Mouse (Mus musculus) hindbrain, postnatal 0 days (tissue): Measurements from ENCODE around the gene Borcs5. TPM values are rescaled to one million over a fixed set of nuclear protein-coding genes. Genes with fewer than 3 reads are reported as not detected.

Experiments
- ATAC-seq: fragments of 200-750 bp; cut with Nextera tagmentation; 2 replicates; pipeline ENCODE4 v1.8.0; 2017; ENCODE audit warnings: mild to moderate bottlenecking, moderate TSS enrichment, moderate library complexity
- DNase-seq: peaks from one replicate; pipeline ENCODE4 v3.0.0-alpha.2; 2015; ENCODE audit warnings: low spot score
- H3K27ac ChIP-seq: fragments of 300-500 bp; sonication (generic); 2 replicates; pipeline ENCODE4 v1.5.1; 2014; ENCODE audit warnings: mild to moderate bottlenecking
- H3K27me3 ChIP-seq: fragments of 300-500 bp; sonication (generic); 2 replicates; pipeline ENCODE4 v1.6.1; 2014; ENCODE audit warnings: low read length, mixed read lengths; ENCODE audit not compliant: insufficient read depth
- H3K36me3 ChIP-seq: fragments of 300-500 bp; sonication (generic); 2 replicates; pipeline ENCODE4 v1.6.1; 2014; ENCODE audit warnings: low read length, mixed read lengths; ENCODE audit not compliant: insufficient read depth
- H3K4me1 ChIP-seq: fragments of 300-500 bp; sonication (generic); 2 replicates; pipeline ENCODE4 v1.6.1; 2014; ENCODE audit warnings: antibody characterized with exemption, low read length, mixed read lengths; ENCODE audit not compliant: insufficient read depth
- H3K4me2 ChIP-seq: fragments of 300-500 bp; sonication (generic); 2 replicates; pipeline ENCODE4 v1.6.1; 2014; ENCODE audit warnings: low read depth, mild to moderate bottlenecking, low read length, moderate library complexity, mixed read lengths
- H3K4me3 ChIP-seq: fragments of 300-500 bp; sonication (generic); 2 replicates; pipeline ENCODE4 v1.5.1; 2014; ENCODE audit warnings: low read length
- H3K9ac ChIP-seq: fragments of 300-500 bp; sonication (generic); replicated peaks from 2 replicates; pipeline ENCODE4 v1.6.1; 2014; ENCODE audit warnings: mild to moderate bottlenecking, low read length, moderate library complexity, mixed read lengths
- H3K9me3 ChIP-seq: fragments of 300-500 bp; sonication (generic); 2 replicates; pipeline ENCODE4 v1.6.1; 2016; ENCODE audit warnings: low read length, mixed read lengths
- CTCF ChIP-seq: IDR thresholded peaks from 2 replicates; pipeline ENCODE4 v1.5.1; 2016; ENCODE audit warnings: antibody characterized with exemption, control low read depth, low read depth
- WGBS: fragments of 180-500 bp; shearing (Covaris S2); extraction: QIAGEN DNeasy Blood & Tissue Kit; methylation state at CpG from one replicate; pipeline ENCODE4 v1.1.7; 2014; 5-methylcytosine and 5-hydroxymethylcytosine counted together
- polyA plus RNA-seq: library from polyadenylated mRNA; unstranded; fragments of >200 nt; fragmentation: Nextera tagmentation; extraction: Ambion mirVana; gene quantifications from 2 replicates; pipeline ENCODE4 v1.2.1, GENCODE M21; 2015
- total RNA-seq: library from RNA; depleted of rRNA; stranded (reverse); fragments of >200 nt; gene quantifications from 2 replicates; pipeline ENCODE4 v1.2.3, GENCODE M21; 2014

Gene Borcs5
- total and polyA plus RNA-seq, 2 experiments from 2014 or later, result 39.5 to 71.4 TPM

GRCm38 (mm10) chr6:134698243-134698642 is 58.9 kb downstream of the Borcs5 start:
- Histone ChIP-seq H3K4me1 (no peaks in the 10 kb centered on the region), H3K36me3 (no peaks in the 10 kb centered on the region), H3K9ac (no peak overlapping the region), H3K27ac (no peak overlapping the region), H3K4me3 (no peak overlapping the region), H3K4me2 (no peak overlapping the region), H3K9me3 (no peaks in the 10 kb centered on the region), H3K27me3 (no peaks in the 10 kb centered on the region)
- no peak for ATAC-seq
- no peak for TF ChIP-seq CTCF
- 82% methylated on average over 5 of the region's 5 CpGs for WGBS
- no peak for DNase-seq

DNA sequence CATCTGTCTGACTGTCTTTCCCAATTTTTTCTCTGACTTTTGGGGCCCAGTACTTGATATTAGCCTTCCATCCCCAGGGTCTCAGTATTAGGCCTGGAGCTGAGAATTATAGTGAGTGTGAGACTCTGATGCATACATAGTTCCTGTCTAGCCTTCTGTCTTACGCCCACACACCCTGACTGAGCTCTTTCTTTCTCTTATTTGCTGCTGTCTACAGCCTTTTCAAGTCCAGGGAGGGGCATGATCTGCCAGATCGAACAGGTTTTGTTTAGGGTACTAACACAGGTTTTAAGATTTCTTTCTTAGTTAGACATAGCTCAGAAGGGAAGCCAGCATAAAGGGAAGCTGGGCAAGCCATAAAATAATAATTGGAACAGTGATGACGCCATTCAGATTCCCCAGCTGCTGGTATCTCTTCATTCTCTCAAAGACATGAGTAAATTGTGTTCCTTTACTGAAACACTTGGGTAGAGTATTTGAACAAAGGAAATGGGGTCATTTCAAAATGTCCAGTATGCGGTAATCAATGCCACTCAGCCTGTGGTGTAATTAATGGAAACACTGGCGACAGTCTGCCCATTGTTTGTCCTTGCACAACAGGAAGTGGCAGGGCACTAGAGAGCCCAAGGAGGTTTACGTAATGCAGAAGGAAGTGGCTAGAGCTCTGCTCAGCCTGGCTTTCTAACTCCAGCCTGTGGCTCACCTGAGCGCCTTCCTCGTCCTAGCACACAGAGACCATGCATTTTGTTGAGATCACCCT is 61.3 kb downstream of the Borcs5 start:
- Histone ChIP-seq H3K9me3 (no peaks in the 10 kb centered on the region), H3K4me2 (no peak overlapping the region), H3K4me1 (no peaks in the 10 kb centered on the region), H3K27ac (no peak overlapping the region), H3K9ac (no peak overlapping the region), H3K4me3 (no peak overlapping the region), H3K36me3 (no peaks in the 10 kb centered on the region), H3K27me3 (no peaks in the 10 kb centered on the region)
- no peak for DNase-seq
- 65% methylated on average over 8 of the region's 8 CpGs for WGBS
- ATAC-seq, result no peak
- no peak for TF ChIP-seq CTCF

DNA sequence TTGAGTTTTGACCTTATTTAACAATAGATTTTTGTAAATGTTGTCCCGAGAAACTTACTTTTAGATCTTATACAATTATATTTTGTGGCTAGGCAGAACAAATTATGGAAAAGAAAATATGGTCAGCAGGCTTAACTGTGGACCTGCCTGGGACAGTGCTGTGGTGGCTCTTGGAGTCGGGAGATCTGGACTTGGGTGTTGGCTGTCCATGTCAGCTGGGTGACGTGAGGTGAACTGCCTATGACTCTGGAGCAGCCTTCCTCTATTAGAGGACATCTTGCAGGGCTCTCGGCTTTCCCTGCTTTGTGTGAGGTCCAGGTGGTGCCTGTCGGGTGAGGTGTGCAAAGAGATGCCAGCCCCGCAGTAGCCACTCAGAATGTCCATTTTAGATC is 61.9 kb downstream of the Borcs5 start:
- Histone ChIP-seq H3K9ac (no peak overlapping the region), H3K9me3 (no peaks in the 10 kb centered on the region), H3K36me3 (no peaks in the 10 kb centered on the region), H3K4me3 (no peak overlapping the region), H3K27ac (no peak overlapping the region), H3K4me1 (no peaks in the 10 kb centered on the region), H3K27me3 (no peaks in the 10 kb centered on the region), H3K4me2 (no peak overlapping the region)
- no peak for TF ChIP-seq CTCF
- DNase-seq, result no peak
- ATAC-seq, result no peak
- 93% methylated on average over 6 of the region's 6 CpGs for WGBS

GRCm38 (mm10) chr6:134702184-134702583 is 62.9 kb downstream of the Borcs5 start:
- Histone ChIP-seq H3K9ac (no peak overlapping the region), H3K27ac (no peak overlapping the region), H3K4me1 (no peaks in the 10 kb centered on the region), H3K27me3 (no peaks in the 10 kb centered on the region), H3K4me3 (no peak overlapping the region), H3K36me3 (no peaks in the 10 kb centered on the region), H3K9me3 (no peaks in the 10 kb centered on the region), H3K4me2 (no peak overlapping the region)
- no peak for TF ChIP-seq CTCF
- no peak for ATAC-seq
- no peak for DNase-seq
- WGBS, result 94% methylated on average over 7 of the region's 7 CpGs

- 88% methylated on average over 4 of the region's 4 CpGs for WGBS
- Histone ChIP-seq H3K9me3 (no peaks in the 10 kb centered on the region), H3K27ac (no peak overlapping the region), H3K27me3 (no peaks in the 10 kb centered on the region), H3K9ac (no peak overlapping the region), H3K4me3 (no peak overlapping the region), H3K4me2 (no peak overlapping the region), H3K4me1 (no peaks in the 10 kb centered on the region), H3K36me3 (no peaks in the 10 kb centered on the region)
- no peak for TF ChIP-seq CTCF
- no peak for DNase-seq
- no peak for ATAC-seq
Observed at GRCm38 (mm10) chr6:134703053-134703690, 63.9 kb downstream of the Borcs5 start.

- Histone ChIP-seq H3K9ac (no peak overlapping the region), H3K27ac (no peak overlapping the region), H3K27me3 (no peaks in the 10 kb centered on the region), H3K4me2 (no peak overlapping the region), H3K4me3 (no peak overlapping the region), H3K36me3 (no peaks in the 10 kb centered on the region), H3K9me3 (no peaks in the 10 kb centered on the region), H3K4me1 (no peaks in the 10 kb centered on the region)
- 88% methylated on average over 4 of the region's 4 CpGs for WGBS
- no peak for DNase-seq
- no peak for TF ChIP-seq CTCF
- no peak for ATAC-seq
Observed at GRCm38 (mm10) chr6:134706467-134706866, 67.2 kb downstream of the Borcs5 start.

DNA sequence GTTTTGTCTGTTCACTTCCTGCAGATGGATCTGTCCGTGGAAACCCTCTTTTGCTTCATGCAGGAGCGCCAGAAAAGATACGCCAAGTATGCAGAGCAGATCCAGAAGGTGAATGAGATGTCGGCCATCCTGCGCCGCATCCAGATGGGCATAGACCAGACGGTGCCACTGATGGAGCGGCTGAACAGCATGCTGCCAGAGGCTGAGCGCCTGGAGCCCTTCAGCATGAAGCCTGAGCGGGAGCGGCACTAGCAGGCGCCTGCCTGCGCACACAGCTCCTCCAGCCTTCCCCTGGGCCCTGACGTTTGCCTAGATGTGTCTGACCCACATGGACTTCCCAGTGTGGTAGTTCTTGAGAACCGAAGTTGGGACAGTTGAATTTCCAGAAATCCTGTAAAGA is 70.7 kb downstream of the Borcs5 start:
- TF ChIP-seq CTCF, result no peak
- Histone ChIP-seq H3K36me3 (0 out of 2 replicates have a peak, but pooled peaks cover 4% of the 10 kb centered on the region), H3K4me2 (no peak overlapping the region), H3K27ac (no peak overlapping the region), H3K27me3 (no peaks in the 10 kb centered on the region), H3K4me1 (no peaks in the 10 kb centered on the region), H3K4me3 (no peak overlapping the region), H3K9ac (no peak overlapping the region), H3K9me3 (no peaks in the 10 kb centered on the region)
- DNase-seq (peak; percentile 14), ATAC-seq (no peak)
- WGBS, result 73% methylated on average over 15 of the region's 15 CpGs
